Mouse (Mus musculus) stomach, postnatal 0 days (tissue): ENCODE measurements around the gene Foxj1. TPM values are rescaled to one million over a fixed set of nuclear protein-coding genes. Genes with fewer than 3 reads are reported as not detected.

Source experiments
- ATAC-seq: fragments of 200-750 bp; cut with Nextera tagmentation; 2 replicates; pipeline ENCODE4 v1.8.0; 2017; ENCODE audit not compliant: low FRiP score, low TSS enrichment
- DNase-seq: peaks from one replicate; pipeline ENCODE4 v3.0.0-alpha.2; 2016; ENCODE audit warnings: low spot score
- H3K27ac ChIP-seq: fragments of 300-500 bp; sonication (generic); replicated peaks from 2 replicates; pipeline ENCODE4 v1.5.1; 2014; ENCODE audit warnings: mild to moderate bottlenecking, control low read depth
- H3K27me3 ChIP-seq: fragments of 300-500 bp; sonication (generic); 2 replicates; pipeline ENCODE4 v1.6.1; 2014; ENCODE audit warnings: low read length; ENCODE audit not compliant: control insufficient read depth, insufficient read depth
- H3K36me3 ChIP-seq: fragments of 300-500 bp; sonication (generic); 2 replicates; pipeline ENCODE4 v1.6.1; 2014; ENCODE audit warnings: low read length, mixed read lengths; ENCODE audit not compliant: control insufficient read depth, insufficient read depth
- H3K4me1 ChIP-seq: fragments of 300-500 bp; sonication (generic); replicated peaks from 2 replicates; pipeline ENCODE4 v1.6.1; 2014; ENCODE audit warnings: antibody characterized with exemption; ENCODE audit not compliant: control insufficient read depth, insufficient read depth
- H3K4me2 ChIP-seq: fragments of 300-500 bp; sonication (generic); replicated peaks from 2 replicates; pipeline ENCODE4 v1.6.1; 2014; ENCODE audit warnings: low read depth, mild to moderate bottlenecking, control low read depth, moderate library complexity
- H3K4me3 ChIP-seq: fragments of 300-500 bp; sonication (generic); 2 replicates; pipeline ENCODE4 v1.5.1; 2014; ENCODE audit warnings: low read depth, low read length, control low read depth
- H3K9ac ChIP-seq: fragments of 300-500 bp; sonication (generic); 2 replicates; pipeline ENCODE4 v1.6.1; 2014; ENCODE audit warnings: mild to moderate bottlenecking, low read length, control low read depth, mixed read lengths
- H3K9me3 ChIP-seq: fragments of 300-500 bp; sonication (generic); 2 replicates; pipeline ENCODE4 v1.6.1; 2016; ENCODE audit warnings: low read length; ENCODE audit not compliant: control insufficient read depth
- CTCF ChIP-seq: IDR thresholded peaks from 2 replicates; pipeline ENCODE4 v1.5.1; 2016; ENCODE audit warnings: antibody characterized with exemption, low read depth, mild to moderate bottlenecking, moderate library complexity
- EP300 ChIP-seq: optimal IDR thresholded peaks from 2 replicates; pipeline ENCODE3; 2016; ENCODE audit warnings: antibody characterized with exemption
- WGBS: fragments of 180-500 bp; shearing (Covaris S2); extraction: QIAGEN DNeasy Blood & Tissue Kit; methylation state at CpG from one replicate; pipeline ENCODE4 v1.1.7; 2014; 5-methylcytosine and 5-hydroxymethylcytosine counted together
- polyA plus RNA-seq: library from polyadenylated mRNA; unstranded; fragments of >200 nt; fragmentation: Nextera tagmentation; extraction: Ambion mirVana; gene quantifications from 2 replicates; pipeline ENCODE4 v1.2.1, GENCODE M21; 2015

The Foxj1 gene
- polyA plus RNA-seq, 1 experiment from 2014 or later = 0.19 TPM

DNA sequence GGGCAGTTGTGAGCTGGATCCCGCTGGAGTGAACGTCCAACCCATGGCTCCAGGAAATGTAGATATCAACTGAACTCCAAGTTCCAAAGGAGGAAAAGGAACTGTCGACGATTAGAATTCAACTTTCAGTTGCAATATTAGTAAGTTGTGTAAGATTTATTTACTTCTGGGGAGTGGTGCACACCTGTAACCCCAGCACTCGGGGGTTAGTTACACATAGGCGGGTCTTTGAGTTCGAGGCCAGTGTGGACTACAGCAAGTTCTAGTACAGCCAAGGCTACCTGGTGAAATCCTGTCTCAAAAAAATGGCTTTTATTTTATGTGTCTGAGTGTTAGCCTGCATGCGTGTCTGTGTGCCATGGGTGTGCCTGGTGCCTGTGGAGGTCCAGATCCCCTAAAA lies 18.3 kb upstream of the Foxj1 start:
- Histone ChIP-seq H3K27ac (no peak overlapping the region), H3K36me3 (no peaks in the 10 kb centered on the region), H3K27me3 (no peaks in the 10 kb centered on the region), H3K4me3 (no peak overlapping the region), H3K9ac (no peak overlapping the region), H3K4me1 (no peaks in the 10 kb centered on the region), H3K4me2 (no peak overlapping the region), H3K9me3 (no peaks in the 10 kb centered on the region)
- DNase-seq = peak; percentile 56
- peak; percentile 88 for ATAC-seq
- 62% methylated on average over 8 of the region's 8 CpGs for WGBS
- TF ChIP-seq EP300 = no peak
- TF ChIP-seq CTCF = no peak

GRCm38 (mm10) chr11:116351294-116351693 lies 16.1 kb upstream of the Foxj1 start:
- ATAC-seq (no peak), DNase-seq (no peak)
- no peak overlapping the region for H3K4me3 ChIP-seq
- TF ChIP-seq EP300 (no peak), CTCF (peak; percentile 38)
- H3K27me3 ChIP-seq = no peaks in the 10 kb centered on the region
- no peak overlapping the region for H3K9ac ChIP-seq
- no peaks in the 10 kb centered on the region for H3K4me1 ChIP-seq
- WGBS = 81% methylated on average over 5 of the region's 5 CpGs
- no peaks in the 10 kb centered on the region for H3K9me3 ChIP-seq
- no peaks in the 10 kb centered on the region for H3K36me3 ChIP-seq
- no peak overlapping the region for H3K4me2 ChIP-seq
- H3K27ac ChIP-seq = no peak overlapping the region

DNA sequence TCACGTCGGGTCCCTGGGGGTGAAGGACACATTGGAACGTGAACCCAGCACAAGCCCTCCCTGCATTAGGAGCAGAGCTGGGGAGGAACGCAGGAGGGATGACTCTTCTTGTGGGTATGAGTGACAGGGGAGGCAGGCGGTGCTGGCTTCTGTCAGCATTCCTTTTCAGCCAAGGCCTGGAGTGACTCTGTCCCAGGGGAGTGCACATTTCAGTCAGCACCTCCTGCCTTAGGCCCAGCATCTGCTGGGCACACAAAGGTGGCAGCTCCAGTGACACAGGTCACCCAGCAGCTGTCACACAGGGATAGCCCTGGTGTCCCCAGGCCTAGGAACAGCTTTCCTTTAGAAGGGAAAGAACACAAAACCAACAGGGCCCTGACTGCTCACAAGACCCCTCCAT lies 12.8 kb upstream of the Foxj1 start:
- TF ChIP-seq EP300 (no peak), CTCF (no peak)
- Histone ChIP-seq H3K36me3 (no peaks in the 10 kb centered on the region), H3K4me1 (no peaks in the 10 kb centered on the region), H3K9me3 (no peaks in the 10 kb centered on the region), H3K9ac (no peak overlapping the region), H3K4me2 (no peak overlapping the region), H3K27ac (no peak overlapping the region), H3K4me3 (no peak overlapping the region), H3K27me3 (no peaks in the 10 kb centered on the region)
- 81% methylated on average over 5 of the region's 5 CpGs for WGBS
- ATAC-seq = no peak
- DNase-seq = no peak

- ATAC-seq = no peak
- DNase-seq = no peak
- 80% methylated on average over 7 of the region's 7 CpGs for WGBS
- H3K4me2 ChIP-seq = no peak overlapping the region
- H3K27ac ChIP-seq = no peak overlapping the region
- H3K9me3 ChIP-seq = no peaks in the 10 kb centered on the region
- H3K36me3 ChIP-seq = no peaks in the 10 kb centered on the region
- H3K4me1 ChIP-seq = no peaks in the 10 kb centered on the region
- no peak overlapping the region for H3K4me3 ChIP-seq
- no peak overlapping the region for H3K9ac ChIP-seq
- no peaks in the 10 kb centered on the region for H3K27me3 ChIP-seq
- no peak for TF ChIP-seq EP300
- TF ChIP-seq CTCF = no peak
These were observed 11.8 kb upstream of the Foxj1 start for GRCm38 (mm10) chr11:116347012-116347411.

DNA sequence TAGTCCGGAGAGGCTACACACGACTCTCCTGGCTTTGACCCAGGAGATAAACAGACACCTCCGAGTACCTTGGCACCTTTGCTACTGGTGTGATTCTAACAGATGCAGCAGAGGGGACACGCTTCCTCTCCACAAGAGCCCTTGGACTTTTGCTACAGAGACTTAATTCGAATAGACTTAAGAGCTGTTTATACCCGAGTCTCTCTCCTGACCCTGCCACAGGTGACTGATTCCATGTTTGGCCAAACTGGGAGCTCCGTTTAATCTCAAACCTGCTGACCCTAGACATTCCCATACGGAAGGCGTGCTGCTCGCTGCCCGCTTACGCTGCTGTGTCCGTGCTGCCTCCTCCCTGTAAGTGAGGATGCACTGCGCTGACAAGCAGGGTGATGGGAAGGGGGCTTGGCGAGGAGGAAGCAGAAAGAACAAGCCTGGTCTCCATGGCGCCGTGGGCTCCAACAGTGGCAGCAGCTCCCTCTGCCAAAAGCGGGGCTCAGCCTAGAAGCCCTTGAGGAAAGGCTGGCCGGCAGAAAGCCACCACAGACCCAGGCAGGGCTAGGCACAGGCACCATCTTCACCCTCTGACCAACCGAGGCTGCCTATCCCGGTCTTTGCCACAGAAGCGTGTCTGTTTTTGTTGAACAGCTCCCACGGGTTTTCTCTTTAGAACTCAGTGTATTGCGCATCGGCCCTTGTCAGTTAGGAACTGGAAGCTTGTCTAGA lies 7.0 kb upstream of the Foxj1 start:
- ATAC-seq (no peak), DNase-seq (no peak)
- 69% methylated on average over 25 of the region's 25 CpGs for WGBS
- H3K27me3 ChIP-seq = no peaks in the 10 kb centered on the region
- H3K4me2 ChIP-seq = no peak overlapping the region
- H3K9ac ChIP-seq = no peak overlapping the region
- no peaks in the 10 kb centered on the region for H3K4me1 ChIP-seq
- no peak overlapping the region for H3K4me3 ChIP-seq
- TF ChIP-seq EP300 = no peak
- no peak for TF ChIP-seq CTCF
- no peak overlapping the region for H3K27ac ChIP-seq
- H3K9me3 ChIP-seq = no peaks in the 10 kb centered on the region
- no peaks in the 10 kb centered on the region for H3K36me3 ChIP-seq

DNA sequence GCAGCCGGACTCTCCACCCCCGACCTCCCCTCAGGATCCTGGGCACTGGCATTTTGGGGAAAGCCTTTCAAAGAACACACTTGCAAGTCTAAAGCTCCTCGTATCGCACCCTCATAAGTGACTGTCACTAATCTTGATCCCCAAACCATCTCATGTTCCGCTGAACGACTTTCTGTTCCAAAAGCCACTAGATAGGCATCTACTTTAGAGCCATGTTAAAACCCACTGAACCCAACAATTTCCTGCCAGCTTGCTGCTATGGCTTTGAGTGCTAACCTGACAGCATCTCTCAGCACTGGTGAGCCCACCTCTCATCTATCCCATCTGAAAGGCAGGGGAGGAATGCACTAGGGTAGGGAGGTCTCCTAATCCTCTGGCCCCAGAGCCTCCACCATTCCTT lies 2.3 kb upstream of the Foxj1 start:
- no peak overlapping the region for H3K4me3 ChIP-seq
- H3K9me3 ChIP-seq = no peaks in the 10 kb centered on the region
- no peak for TF ChIP-seq CTCF
- TF ChIP-seq EP300 = no peak
- peaks cover 2% of the 10 kb centered on the region; the same call in 1 of the 2 replicates for H3K4me1 ChIP-seq
- no peak overlapping the region for H3K27ac ChIP-seq
- H3K4me2 ChIP-seq = no peak overlapping the region
- DNase-seq (no peak), ATAC-seq (no peak)
- H3K9ac ChIP-seq = no peak overlapping the region
- peaks cover 4% of the 10 kb centered on the region; the same call in 1 of the 2 replicates for H3K27me3 ChIP-seq
- H3K36me3 ChIP-seq = no peaks in the 10 kb centered on the region
- 85% methylated on average over 6 of the region's 6 CpGs for WGBS
